Mouse (Mus musculus) thymus, postnatal 4 days (tissue): ENCODE measurements around the gene Cnfn.
"Not testable (repeated sequence)": the region's sequence is repeated elsewhere in the genome, so short reads cannot be mapped to it uniquely, and the experiment has no call there.

Source experiments
- DNase-seq: peaks from one replicate; pipeline ENCODE4 v3.0.0; 2021

Cnfn gene

DNA sequence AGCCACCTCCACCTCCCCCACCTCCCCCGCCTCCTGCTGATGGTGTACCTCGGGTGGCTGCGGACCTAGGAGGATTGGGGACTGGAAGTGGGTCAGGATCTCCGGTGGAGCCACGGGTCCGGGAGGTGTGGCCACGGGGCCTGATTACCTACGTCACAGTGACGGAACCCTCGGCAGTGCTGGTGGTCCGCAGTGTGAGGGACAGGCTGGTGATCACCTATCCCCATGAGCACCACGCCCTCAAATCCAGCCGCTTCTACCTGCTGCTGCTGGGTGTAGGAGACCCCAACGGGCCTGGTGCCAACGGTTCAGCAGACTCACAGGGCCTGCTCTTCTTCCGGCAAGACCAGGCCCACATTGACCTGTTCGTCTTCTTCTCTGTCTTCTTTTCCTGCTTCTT is 5.9 kb downstream of the Cnfn start:
- no peak for DNase-seq

DNA sequence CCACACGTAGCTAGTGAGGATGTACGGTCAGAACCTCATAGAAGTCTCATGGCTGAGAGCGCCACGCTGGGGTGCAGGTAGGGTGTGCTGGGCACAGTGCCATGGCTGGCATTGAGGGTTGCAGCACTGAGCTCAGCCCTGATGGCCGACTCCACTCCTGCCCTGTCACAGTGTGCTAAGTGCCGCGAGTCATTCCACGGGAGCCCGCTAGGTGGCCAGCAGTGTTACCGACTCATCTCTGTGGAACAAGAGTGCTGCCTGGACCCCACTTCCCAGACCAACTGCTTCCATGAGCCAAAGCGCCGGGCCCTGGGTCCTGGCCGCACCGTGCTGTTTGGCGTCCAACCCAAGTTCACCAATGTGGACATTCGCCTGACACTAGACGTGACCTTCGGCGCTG is 6.4 kb downstream of the Cnfn start:
- no peak for DNase-seq

DNA sequence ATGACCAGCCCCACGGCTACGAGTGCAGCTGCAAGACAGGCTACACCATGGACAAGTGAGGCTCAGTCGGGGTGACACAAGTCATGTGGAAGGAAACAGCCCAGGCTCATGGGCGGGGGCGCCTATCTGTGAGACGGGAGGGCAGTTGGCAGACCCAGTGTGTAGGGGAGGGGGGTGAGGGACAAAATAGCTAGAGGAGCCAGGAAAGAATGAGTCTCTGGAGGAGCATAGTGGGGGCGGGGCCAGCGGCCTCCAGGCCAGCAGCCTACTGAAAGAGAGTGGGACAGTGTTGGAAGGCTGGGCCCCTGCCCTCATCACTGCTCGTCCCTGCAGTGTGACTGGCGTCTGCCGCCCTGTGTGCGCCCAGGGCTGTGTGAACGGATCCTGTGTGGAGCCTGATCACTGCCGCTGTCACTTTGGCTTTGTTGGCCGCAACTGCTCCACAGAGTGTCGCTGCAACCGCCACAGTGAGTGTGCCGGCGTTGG is 10.8 kb downstream of the Cnfn start:
- no peak for DNase-seq

DNA sequence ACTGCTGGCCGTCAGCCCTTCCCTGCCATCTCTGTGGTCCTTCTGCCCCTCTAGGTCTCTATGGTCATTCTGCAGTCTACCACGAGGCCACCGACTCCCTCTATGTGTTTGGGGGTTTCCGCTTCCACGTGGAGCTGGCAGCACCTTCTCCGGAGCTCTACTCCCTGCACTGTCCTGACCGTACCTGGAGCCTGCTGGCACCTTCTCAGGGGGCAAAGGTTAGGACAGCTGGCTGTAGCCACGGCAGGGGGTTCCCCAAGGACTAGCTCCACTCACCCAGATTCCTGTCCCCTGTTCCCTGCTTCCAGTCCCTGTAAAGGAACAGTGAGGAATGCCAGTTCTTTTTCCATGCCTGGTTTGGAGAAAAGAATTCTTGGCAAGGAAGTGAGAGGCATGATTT is 20.7 kb downstream of the Cnfn start:
- no peak for DNase-seq

DNA sequence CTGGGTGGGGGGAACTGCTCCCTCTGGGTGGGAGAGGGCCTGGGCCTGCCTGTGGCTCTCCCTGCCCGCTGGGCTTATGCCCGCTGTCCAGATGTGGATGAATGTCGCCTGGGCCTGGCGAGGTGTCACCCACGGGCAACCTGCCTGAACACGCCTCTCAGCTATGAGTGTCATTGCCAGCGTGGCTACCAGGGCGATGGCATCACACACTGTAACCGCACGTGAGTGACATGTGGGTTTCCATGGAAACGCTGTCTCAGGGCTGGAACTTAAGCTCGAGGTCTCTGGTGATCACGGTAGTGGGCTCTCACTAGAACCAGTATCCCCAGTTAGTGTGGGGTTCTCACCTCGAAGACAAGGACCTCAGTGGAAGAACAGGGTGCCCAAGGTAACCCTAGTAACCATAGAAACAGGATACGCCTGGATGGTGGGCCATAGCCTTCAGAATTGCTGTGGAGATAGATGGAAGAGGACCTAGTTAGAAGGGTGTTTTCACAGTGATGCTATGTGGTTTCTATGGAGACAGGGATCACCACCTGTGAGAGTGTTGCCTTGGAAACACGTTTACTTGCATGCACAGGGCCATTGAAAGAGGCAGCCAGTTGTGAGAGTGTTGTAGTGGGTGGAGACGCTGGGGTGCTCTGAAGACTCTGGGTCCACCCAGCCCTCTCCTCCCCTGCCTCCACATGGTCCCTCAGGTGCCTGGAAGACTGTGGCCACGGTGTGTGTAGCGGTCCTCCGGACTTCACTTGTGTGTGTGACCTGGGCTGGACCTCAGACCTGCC is 28.3 kb downstream of the Cnfn start:
- no peak for DNase-seq

DNA sequence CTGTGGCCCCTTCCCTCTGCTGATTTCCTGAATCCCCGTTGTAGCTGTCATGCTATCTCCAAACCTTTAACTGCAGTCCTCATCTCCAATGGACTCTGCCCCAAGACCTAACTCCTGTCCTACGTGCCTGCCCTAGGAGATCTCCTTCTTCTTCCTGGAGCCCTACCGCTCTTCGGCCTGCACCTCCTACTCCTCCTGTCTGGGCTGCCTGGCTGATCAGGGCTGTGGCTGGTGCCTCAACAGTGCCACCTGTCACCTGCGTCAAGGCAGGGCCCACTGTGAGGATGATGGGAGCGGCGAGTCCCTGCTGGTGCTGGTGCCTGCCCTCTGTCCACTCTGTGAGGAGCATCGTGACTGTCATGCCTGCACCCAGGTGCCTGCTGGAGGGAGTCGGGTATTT is 30.2 kb downstream of the Cnfn start:
- DNase-seq, result no peak

DNA sequence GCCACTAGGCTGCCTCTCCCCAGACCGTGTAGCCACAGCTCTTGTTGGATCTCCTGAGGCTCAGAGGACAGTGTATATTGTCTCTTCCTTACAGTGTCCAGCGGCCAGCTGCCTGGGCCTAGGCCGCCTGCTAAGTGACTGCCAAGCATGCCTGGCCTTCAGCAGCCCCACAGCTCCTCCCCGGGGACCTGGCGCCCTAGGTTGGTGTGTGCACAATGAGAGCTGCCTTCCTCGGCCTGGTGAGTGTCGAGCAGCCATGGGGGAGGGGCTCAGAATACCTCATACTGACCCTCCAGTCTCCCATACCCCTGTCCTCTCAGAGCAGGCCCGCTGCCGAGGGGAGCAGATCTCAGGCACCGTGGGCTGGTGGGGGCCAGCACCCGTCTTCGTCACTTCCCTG is 35.1 kb downstream of the Cnfn start:
- no peak for DNase-seq

DNA sequence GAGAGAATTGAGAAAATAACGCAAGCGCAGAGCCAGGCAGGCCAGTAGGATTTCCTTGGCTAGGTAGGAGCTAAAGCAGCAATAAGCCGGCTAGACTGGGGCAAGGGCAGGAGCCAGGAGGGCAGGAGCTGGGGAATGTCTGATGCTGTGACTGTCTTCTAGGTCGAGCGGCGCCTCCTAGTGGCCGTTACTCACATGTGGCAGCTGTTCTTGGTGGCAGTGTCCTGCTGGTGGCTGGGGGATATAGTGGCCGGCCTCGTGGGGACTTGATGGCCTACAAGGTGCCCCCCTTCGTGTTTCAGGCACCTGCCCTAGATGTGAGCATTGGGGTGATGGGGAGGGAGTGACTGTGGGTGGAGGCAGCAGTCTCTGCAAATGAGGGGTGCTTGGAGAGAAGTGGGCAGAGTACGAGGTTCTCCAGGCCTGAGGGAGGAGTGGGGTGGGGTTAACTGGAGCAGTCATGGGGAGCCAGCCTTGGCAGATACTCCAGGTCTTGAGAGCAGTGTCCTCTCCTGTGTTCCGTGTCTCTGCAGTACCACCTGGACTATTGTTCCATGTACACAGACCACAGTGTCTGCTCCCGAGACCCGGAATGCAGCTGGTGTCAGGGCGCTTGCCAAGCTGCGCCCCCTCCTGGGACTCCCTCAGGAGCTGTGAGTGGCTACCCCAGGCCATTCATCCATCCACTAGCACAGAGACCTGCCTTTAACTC is 35.8 kb downstream of the Cnfn start:
- DNase-seq, result peak; percentile 86

DNA sequence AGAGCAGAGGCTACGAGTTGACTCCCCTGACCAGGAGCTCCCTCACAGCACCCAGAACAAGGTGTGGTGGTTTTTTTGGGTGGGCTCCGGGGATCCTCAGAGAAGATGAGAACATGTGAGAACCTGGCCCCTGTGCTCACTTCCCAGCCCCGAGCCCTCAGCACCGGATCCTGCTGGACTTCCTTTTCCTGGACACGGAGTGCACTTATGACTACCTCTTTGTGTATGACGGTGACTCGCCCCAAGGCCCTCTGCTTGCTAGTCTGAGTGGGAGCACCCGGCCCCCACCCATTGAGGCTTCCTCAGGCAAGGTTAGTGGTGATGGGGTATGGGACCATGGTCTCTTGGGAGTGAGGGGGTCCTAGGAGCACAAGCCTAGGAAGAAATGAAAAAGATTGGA is 43.3 kb downstream of the Cnfn start:
- DNase-seq, result no peak

DNA sequence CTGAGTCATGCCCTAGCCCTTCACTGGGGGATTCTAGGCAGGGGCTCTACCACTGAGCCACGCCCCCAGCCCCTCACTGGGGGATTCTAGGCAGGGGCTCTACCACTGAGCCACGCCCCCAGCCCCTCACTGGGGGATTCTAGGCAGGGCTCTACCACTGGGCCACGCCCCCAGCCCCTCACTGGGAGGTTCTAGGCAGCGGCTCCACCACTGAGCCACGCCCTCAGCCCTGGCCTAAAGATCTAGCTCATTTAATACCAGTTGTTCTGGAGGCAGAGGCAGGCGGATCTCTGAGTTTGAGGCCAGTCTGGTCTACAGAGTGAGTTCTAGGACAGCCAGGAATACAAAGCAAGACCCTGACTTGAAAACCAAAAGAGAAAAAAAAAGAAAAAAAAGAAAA is 44.1 kb downstream of the Cnfn start:
- DNase-seq, result not testable (repeated sequence)

DNA sequence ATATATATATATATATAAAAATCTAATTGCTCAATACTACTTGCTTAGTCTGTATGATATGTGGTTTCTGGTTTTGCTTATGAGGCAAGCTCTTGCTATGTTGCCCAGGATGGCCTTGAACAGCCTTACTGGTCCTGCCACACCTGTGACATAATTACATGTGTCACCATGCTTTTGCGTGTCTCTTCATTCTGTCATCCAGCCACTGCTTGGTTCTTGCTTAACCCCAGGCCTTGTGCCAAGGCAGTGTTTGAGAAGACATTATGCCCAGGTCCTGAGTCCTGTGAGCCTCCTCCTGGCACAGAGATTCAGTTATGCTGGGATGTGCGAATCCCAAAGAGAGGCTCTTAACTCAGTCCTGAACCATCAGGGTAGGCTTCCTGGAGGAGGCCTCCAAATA is 46.3 kb downstream of the Cnfn start:
- DNase-seq, result no peak

DNA sequence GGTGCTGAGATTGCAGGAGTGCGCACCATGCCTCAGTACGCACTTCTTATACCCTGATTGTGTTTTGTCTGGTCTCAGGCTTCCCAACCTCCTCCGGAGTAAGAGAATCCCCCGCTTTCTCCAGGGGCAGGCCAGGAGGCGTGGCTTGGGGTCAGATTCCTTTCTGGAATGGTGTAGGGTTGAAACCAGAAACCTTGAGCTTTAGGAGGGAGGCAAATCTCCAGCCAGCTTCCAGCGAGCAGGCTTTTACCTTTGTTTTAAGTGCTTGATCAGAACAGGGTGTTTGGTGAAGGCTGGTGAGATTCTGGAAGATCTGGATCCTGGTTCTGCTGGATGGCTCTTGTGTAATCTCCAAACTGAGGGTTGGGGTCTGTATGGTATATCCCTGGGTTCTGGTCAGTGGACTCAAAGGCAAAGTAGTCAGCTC is 47.5 kb downstream of the Cnfn start:
- no peak for DNase-seq
